Mouse (Mus musculus): ENCODE results near the gene Angel2.

GRCm38 (mm10) chr1:190972612-190973192 lies 47.8 kb downstream of the Angel2 start:
- TF ChIP-seq GATA1 (IDR thresholded peaks at IDR 0.05; ENCODE audit: borderline replicate concordance, low read length) = no peak
- TF ChIP-seq FLI1 (IDR thresholded peaks at IDR 0.05; ENCODE audit: low read length) = no peak
